Mouse (Mus musculus) liver, postnatal 0 days (tissue): ENCODE results near the gene Syndig1.

ENCODE experiments used
- CTCF ChIP-seq: sonication (generic); IDR thresholded peaks from 2 replicates; pipeline ENCODE4 v1.5.1; 2016; ENCODE audit warnings: antibody characterized with exemption, low read depth
- EP300 ChIP-seq: IDR thresholded peaks from 2 replicates; pipeline ENCODE4 v1.6.1; 2016; ENCODE audit warnings: antibody characterized with exemption, low read depth, mild to moderate bottlenecking

- TF ChIP-seq CTCF (no peak), EP300 (no peak)
Observed at GRCm38 (mm10) chr2:149931111-149931510, 102.1 kb downstream of the Syndig1 start.
